Mouse (Mus musculus) regulatory T cell (primary cell): ENCODE measurements at regions not wholly inside any gene's neighbourhood (a gene's known extent, or its start where the extent isn't known, plus 50 kb on each side); places are given as distances from the start of the nearest gene placed in this dataset.

Experiments
- in situ Hi-C: fragments of 300-600 bp; cut with MboI, MseI; formaldehyde crosslinking; loops from one replicate; pipeline ENCODE4 v1.15.1; 2025; ENCODE audit warnings: high pct_unique_total_duplicates

DNA sequence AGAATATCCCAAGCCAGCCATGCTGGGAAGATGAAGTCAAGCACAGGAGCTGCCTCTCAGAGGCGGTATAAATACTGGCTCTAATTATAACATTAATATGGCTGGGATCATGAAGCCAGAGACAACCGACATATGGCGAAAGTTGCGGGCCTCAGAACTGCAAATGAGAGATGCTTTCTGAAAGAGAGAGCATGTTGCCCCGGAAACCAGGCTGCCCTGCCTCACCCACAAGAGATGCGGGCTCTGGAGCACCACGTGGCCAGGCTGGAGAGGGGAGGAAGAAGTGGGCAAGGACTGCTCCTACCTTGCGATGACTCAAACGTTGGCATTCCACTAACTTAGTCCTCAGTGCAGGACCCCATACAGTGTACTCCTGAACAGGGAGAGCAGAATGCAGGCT is 490.5 kb downstream of the Rnf144a start:
- in situ Hi-C loops, result no loop called here

DNA sequence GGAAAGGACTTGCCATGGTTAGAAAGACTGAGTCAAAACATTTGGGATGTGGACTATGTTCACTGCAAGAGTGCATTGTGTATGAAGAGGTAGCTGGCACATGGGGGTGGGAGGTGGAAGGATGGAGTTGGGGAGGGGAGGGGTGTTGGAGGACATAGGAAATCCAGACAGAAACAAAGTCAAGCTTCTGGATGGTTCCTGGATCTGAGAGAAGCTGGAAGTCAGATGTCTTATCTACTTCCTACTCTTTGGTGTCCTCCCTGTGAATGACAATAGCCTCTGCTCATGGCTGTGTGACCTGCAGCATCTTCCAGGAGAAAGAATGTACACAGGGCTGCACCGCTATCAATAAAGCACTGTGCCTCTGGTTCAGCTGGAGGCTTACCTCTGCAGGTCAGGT is 491.3 kb downstream of the Rnf144a start:
- in situ Hi-C loops, result no loop called here

DNA sequence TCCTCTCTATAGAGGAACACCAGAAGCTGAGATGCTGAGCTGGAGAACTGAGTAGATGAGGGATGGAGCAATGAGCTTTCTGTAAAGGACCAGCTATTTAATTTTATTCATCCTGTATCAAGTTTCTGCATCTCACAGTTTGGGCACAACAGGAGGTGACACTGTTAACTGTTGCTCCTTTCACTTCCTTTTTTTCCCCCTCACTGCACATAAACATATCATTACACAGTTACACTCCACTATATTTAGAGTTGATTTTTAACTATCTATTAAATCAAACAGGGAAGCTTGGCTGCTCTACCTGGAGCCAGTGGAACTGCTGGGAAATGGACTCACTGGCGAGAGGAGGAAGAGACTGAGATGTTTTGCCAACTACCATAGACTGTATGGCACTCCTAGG is 509.4 kb downstream of the Rnf144a start:
- in situ Hi-C loops, result no loop called here

- in situ Hi-C loops, result no loop called here
Measured at GRCm38 (mm10) chr12:25896543-25896942, 518.5 kb downstream of the Rnf144a start.

DNA sequence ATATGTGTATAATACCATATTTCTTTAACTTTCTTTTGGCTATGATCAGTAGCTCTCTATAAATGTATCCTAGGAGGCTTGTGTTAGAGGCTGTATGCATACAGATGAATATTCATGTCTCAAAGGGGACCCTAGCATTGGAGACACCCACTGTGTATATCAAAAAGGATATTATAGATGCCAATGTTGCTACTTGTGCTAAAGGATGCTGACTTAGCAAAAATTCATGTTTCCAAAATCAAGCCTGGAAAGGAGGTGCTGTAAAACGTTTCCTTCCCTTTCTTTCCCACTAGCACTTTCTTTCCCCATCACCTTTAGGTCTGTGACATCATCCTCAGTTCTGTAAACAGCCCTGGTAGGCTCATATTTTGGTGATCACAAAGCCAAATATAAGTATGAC is 519.4 kb downstream of the Rnf144a start:
- in situ Hi-C loops, result no loop called here

DNA sequence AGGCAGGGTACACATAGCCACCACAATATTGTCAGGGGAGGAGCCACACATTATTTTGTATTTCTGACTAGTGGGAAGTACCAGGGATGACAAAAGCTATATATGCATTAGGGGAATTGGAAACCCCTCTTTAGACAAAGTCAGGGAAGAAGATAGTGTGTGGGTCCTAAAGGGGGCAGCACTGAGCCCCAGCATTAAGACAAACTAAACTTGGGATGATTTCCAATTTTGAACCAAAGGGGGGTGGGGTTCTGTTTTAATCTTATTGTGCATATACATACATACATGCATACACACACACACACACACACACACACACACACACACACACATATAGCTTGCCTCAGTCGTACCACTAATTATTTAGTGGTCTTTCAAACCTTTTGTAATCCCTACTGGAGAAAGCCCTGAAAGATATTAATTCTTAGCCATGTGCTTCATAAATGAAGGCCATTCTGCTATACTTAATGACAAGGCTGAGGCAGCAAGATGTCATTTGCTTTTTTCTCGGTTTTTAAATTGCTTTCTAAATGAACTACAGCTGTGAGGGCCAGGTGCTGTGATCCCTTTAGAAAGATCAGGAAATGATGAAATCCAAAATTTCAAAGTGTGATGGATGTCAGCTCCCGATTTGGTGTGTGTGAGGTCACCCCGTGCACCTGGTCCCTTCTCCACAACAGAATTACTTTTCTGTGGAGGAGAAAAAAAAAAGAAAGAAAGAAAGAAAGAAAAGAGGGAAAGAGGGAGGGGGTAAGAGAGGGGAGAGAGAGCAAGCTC is 523.5 kb downstream of the Rnf144a start:
- in situ Hi-C loops, result no loop called here

GRCm38 (mm10) chr12:25890722-25891121 is 524.3 kb downstream of the Rnf144a start:
- in situ Hi-C loops, result no loop called here

DNA sequence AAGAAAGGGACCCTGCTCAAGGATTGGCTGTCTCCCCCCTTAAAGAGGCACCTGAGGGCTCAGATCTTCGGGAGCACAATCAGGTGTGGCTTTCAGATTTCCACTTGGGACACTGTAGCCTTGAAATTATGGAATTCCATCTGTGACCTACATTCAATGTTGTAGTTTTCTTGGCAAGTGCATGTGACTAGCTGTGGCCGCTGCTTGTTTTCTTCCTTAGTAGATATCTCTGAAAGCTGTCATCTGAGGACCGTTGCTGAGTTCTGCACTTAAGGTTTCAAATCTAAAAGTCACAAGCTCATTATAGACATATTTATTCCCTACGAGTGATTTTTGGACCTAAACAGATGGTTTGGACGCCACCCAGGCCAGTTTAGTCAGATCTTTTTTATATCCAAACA is 531.3 kb downstream of the Rnf144a start:
- in situ Hi-C loops, result no loop called here

GRCm38 (mm10) chr12:25871816-25872215 is 543.2 kb downstream of the Rnf144a start:
- in situ Hi-C loops, result no loop called here

- in situ Hi-C loops, result no loop called here
Measured at GRCm38 (mm10) chr12:25871001-25871461, 544.0 kb downstream of the Rnf144a start.

DNA sequence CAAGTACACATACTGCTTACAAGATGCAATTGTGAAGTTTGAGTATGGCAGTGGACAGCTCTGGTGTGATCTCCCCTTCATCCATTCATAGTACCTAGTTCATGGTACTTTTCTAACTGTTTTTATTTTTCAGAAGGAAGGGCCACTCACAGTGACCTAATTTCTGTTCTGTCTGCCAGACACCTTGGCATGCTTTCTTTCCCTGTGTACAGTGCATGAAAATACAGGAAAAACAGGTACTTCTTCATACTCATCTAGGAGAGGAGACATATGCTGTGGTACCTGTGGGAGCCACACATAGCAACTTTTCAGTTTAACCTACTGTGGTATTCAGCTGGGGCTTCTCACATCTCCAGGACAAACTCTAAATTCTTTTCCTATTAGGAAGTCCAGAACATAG is 545.2 kb downstream of the Rnf144a start:
- in situ Hi-C loops, result loop anchor here (5.0 kb wide), 1 partner anchor 197 kb away; no protein-coding TSS in a partner anchor

DNA sequence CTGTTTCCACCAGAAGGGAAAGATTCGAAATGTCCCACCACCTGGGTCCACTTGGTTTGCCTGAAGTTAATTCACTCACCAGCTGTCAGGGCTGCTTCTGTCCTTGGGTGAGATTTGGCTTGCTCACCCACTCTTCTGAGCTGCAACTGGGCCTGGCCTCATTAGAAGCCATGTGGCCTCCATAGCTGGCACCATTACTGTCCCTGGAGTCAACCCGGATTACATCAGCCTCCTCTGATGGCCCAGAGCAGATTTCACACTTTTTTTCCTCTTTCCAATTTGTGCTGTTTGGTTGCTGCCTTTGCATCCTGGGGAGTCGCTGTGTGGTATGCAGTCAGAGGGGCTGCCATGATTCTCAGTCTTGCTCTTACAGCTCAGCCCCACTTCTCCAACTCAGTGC is 550.0 kb downstream of the Rnf144a start:
- in situ Hi-C loops, result loop anchor here (5.0 kb wide), 1 partner anchor 202 kb away; no protein-coding TSS in a partner anchor

DNA sequence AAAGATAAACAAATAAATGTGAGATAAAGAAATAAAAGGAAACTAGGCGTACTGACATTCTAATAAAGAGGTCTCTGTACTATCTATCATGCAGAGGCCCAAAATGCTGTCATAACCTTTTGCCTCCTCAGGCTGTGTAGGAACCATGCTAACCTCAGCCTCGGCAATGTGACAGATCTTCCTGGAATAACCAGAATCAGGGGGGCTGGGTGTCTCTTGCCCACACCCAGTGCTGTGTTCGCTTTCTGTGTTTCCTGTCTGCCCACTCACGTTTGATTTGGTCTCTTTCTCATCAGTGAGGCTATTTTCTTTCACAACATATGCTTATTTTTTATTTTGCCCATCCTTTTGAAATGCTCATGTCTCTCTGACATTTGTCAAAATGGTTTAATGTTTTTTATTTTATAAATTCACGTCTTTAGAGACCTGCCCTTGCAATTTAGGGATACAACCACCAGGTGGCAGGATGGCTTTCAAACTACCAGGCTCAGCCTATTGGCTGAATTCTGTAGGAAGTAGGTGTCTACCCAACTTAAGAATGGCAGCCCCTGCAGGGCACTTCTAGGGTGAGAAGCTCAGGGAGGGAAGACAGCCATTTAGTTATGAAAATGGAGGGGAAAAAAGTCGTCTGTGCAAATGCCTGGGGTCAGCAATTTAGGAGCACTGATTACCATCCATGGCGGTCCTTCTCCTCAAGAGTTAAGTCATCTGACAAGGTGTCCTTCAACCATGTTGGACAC is 550.8 kb downstream of the Rnf144a start:
- in situ Hi-C loops, result no loop called here

DNA sequence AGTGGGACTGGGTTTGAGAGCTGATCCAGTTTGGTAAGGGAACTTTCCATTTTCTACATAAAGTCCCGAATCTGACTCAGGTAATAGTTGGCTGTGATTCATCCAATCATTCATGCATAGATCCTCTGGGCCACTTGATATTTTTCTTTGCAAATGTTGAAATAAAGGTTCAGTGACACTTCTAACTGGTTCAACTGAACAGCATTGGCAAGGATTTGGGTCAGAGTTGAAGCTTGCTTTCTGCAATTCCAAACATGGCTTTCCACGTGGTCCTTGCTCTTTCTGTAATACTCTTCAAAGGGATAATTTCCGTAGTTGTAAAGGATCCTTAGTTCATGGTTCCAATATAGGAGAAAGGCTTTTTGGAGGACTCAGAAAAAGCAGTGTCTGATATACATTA is 554.0 kb downstream of the Rnf144a start:
- in situ Hi-C loops, result no loop called here

DNA sequence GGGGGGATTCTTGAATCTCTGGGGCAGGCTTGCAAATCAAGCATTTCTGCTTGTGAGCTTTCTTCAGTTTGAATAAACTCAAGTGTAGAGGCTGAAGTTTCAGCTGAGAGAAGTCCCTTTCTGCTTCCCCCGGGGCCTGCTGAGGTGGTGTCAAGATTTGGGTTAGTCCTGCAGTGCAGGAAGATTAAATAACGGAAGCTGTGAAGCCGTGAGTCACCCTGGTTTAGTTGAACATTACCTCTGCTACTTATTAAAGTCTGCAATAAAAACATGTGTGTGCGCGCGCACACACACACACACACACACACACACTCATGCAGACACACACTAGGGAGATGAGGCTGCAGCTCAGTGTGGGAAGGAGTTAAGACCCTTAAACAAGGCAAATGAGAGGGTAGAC is 556.7 kb downstream of the Rnf144a start:
- in situ Hi-C loops, result no loop called here

- in situ Hi-C loops, result no loop called here
Measured at GRCm38 (mm10) chr12:25830057-25830456, 585.0 kb downstream of the Rnf144a start.

GRCm38 (mm10) chr12:25827961-25828360 is 587.1 kb downstream of the Rnf144a start:
- in situ Hi-C loops, result no loop called here

GRCm38 (mm10) chr12:25826928-25827327 is 588.1 kb downstream of the Rnf144a start:
- in situ Hi-C loops, result no loop called here

- in situ Hi-C loops, result no loop called here
Measured at GRCm38 (mm10) chr12:25826451-25826850, 588.6 kb downstream of the Rnf144a start.

DNA sequence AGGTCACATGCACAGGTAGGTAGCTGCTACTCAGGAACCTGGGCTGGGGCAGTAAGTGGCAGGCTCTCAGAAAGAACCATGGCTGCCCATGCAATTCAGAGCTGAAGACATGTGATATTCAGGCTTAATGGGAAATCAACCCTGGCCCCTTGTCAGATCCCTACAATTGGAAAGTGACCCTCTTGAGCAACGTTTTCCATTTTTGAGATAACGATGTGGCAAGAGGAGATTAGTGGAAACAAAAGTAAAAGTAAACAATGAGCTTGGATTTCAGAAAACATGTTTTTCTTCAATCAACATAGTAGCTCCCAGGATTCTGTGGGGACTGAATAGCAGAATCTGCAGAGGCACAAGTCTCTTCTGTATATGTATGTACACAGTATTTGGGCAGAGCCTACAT is 598.8 kb downstream of the Rnf144a start:
- in situ Hi-C loops, result no loop called here

- in situ Hi-C loops, result no loop called here
Measured at GRCm38 (mm10) chr12:25795092-25795491, 620.0 kb downstream of the Rnf144a start.

DNA sequence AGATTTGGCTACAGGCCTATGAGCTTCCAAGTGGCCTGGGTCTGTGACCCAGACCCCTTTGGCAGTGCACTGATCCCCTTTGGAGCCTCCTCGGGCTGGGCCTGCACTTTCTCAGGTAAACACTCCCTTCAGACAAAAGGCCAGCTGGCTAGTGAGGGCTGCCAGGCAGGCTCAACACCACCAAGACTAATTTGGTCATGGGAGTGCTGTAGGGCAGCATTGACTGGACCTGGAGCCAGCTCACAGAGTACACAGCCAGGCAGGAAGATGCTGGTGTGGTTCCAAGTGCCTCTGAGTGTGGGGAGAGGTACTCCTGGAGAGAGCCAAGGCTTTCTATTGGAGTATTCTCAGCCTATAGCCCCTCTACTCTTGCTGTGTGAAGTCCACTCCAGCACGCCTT is 620.5 kb downstream of the Rnf144a start:
- in situ Hi-C loops, result no loop called here

DNA sequence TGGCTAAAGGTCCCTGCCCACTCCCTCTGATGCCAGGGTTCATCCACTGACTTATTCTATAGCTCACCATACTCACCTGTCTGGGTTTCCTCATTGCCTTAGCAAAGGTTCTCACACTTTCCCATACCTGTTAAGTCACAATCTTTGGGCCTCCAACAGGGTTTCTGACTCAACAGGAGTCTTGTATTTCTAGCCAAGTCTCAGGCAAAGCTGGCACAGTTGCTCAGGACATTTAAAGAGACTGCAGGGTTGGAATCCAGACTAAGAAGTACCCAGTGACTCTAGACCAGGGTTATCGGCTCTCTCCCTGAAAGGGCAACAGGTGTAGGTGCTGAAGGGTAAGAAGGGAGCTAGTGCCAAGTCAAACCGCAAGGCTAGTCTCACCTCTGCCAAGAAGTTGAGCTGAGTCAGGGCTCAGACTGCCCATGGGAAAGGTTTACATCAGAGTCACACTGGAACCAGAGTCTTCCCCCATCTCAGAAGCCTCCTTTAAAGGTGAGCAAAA is 622.4 kb downstream of the Rnf144a start:
- in situ Hi-C loops, result no loop called here
